Mouse (Mus musculus) myocyte (in vitro differentiated cells): ENCODE data around the gene Hipk2. TPM values are rescaled to one million over a fixed set of nuclear protein-coding genes. Genes with fewer than 3 reads are reported as not detected.

ENCODE experiments used
- H3K27me3 ChIP-seq: one replicate; pipeline ENCODE4 v1.6.1; 2011; ENCODE audit not compliant: control insufficient read depth, insufficient read depth, insufficient read length
- H3K36me3 ChIP-seq: one replicate; pipeline ENCODE4 v1.6.1; 2011; ENCODE audit not compliant: control insufficient read depth, insufficient read depth
- H3K4me2 ChIP-seq: one replicate; pipeline ENCODE4 v1.6.1; 2011; ENCODE audit warnings: low read depth, control low read depth
- H3K4me3 ChIP-seq: one replicate; pipeline ENCODE4 v1.5.1; 2011; ENCODE audit warnings: mild to moderate bottlenecking, control low read depth, moderate library complexity
- H3K79me2 ChIP-seq: one replicate; pipeline ENCODE4 v1.6.1; 2011; ENCODE audit not compliant: control insufficient read depth, insufficient read depth
- H3ac ChIP-seq: one replicate; pipeline ENCODE4 v1.6.1; 2011; ENCODE audit not compliant: control insufficient read depth, insufficient read length
- CEBPB ChIP-seq: IDR thresholded peaks from 2 replicates; pipeline ENCODE4 v1.6.1; 2011; ENCODE audit warnings: mild to moderate bottlenecking, moderate library complexity; ENCODE audit not compliant: poor library complexity, insufficient read depth, severe bottlenecking
- E2F4 ChIP-seq: IDR thresholded peaks from one replicate; pipeline ENCODE4 v1.6.1; 2011; ENCODE audit warnings: mild to moderate bottlenecking, control low read depth, moderate library complexity; ENCODE audit not compliant: insufficient read depth
- MAX ChIP-seq: IDR thresholded peaks from one replicate; pipeline ENCODE4 v1.6.1; 2011; ENCODE audit warnings: low read depth, mild to moderate bottlenecking, control low read depth
- MYOD1 ChIP-seq, 3 experiments: IDR thresholded peaks; one replicate each; pipeline ENCODE4 v1.6.1; 2011; ENCODE audit warnings: control low read depth in 2 of 3, low read depth in 2 of 3, mild to moderate bottlenecking in 2 of 3, moderate library complexity in 1 of 3; ENCODE audit not compliant: insufficient read length in 2 of 3, control insufficient read depth in 1 of 3
- MYOG ChIP-seq, 3 experiments: IDR thresholded peaks; one replicate each; pipeline ENCODE4 v1.6.1; 2011; ENCODE audit warnings: control low read depth in 2 of 3, low read depth in 2 of 3, mild to moderate bottlenecking in 2 of 3; ENCODE audit not compliant: insufficient read length in 2 of 3, control insufficient read depth in 1 of 3, insufficient read depth in 1 of 3
- POLR2A ChIP-seq: IDR thresholded peaks from one replicate; pipeline ENCODE4 v1.6.1; 2011; ENCODE audit warnings: low read depth, mild to moderate bottlenecking, control low read depth, moderate library complexity; ENCODE audit not compliant: insufficient read length
- POLR2AphosphoS2 ChIP-seq: IDR thresholded peaks from one replicate; pipeline ENCODE4 v1.6.1; 2011; ENCODE audit warnings: low read depth, control low read depth; ENCODE audit not compliant: insufficient read length
- REST ChIP-seq: IDR thresholded peaks from one replicate; pipeline ENCODE4 v1.6.1; 2011; ENCODE audit warnings: mild to moderate bottlenecking, control low read depth, moderate library complexity; ENCODE audit not compliant: insufficient read depth, insufficient read length
- SRF ChIP-seq: IDR thresholded peaks from one replicate; pipeline ENCODE4 v1.6.1; 2011; ENCODE audit warnings: low read depth; ENCODE audit not compliant: control insufficient read depth, insufficient read length
- TCF12 ChIP-seq: IDR thresholded peaks from one replicate; pipeline ENCODE4 v1.6.1; 2011; ENCODE audit warnings: mild to moderate bottlenecking, control low read depth; ENCODE audit not compliant: poor library complexity, insufficient read depth, severe bottlenecking
- TCF3 ChIP-seq: IDR thresholded peaks from one replicate; pipeline ENCODE4 v1.6.1; 2011; ENCODE audit warnings: low read depth, control low read depth; ENCODE audit not compliant: insufficient read length
- USF1 ChIP-seq: IDR thresholded peaks from one replicate; pipeline ENCODE4 v1.6.1; 2011; ENCODE audit warnings: low read depth, mild to moderate bottlenecking, control low read depth, moderate library complexity
- polyA plus RNA-seq: library from polyadenylated mRNA; unstranded; fragments of >200 nt; fragmentation: generic; extraction: Trizol; gene quantifications from one replicate; pipeline ENCODE4 v1.2.1, GENCODE M21; 2012; ENCODE audit warnings: missing spikeins

The Hipk2 gene
- polyA plus RNA-seq, 1 experiment, result 11.3 TPM

DNA sequence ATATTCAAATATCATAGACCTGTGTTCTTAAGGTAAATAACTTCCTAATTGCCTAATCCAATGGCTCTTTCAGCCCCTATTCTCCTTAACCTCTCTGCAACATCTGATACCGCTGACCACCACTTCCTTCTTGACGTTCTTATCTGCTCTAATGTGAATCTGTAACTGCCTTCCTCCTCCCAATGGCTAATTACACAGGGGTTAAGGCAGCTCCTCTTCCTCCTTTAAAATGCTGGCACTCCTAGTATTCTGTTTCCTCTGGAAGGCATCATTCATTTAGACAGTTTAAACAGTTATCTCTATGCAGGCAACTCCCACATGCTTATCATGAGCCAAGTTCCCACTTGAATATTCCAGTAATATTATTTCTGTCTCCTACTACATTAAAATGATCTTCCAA lies 54.3 kb downstream of the Hipk2 start:
- H3K4me3 ChIP-seq, result no peak overlapping the region
- H3K79me2 ChIP-seq, result peaks cover 28% of the 10 kb centered on the region
- no peak for TF ChIP-seq TCF12

DNA sequence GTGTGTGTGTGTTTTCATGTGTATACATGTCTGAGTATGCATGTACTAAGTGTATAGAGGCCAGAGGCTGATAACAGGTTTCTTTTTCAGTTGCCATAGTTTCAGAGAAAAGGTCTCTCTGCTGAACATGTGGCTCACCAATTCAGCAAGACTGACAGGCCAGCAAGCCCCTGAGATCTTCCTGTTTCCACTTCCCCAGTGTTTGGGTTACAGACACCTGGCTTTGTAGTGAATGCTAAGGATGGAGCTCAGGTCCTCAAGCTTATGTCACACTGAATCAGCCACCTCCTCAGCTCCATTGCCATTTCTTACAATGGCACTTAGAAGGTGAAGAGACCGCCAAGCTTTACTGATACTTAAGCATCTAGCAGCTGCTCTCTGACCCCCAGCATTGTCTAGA lies 55.1 kb downstream of the Hipk2 start:
- TF ChIP-seq SRF (no peak), CEBPB (no peak), TCF3 (no peak), E2F4 (no peak), POLR2A (no peak), USF1 (no peak), REST (no peak), MYOG (IDR thresholded peaks at IDR 0.05; ENCODE audit: control insufficient read depth in 1 of 3, insufficient read depth in 1 of 3, insufficient read length in 2 of 3, low read depth in 2 of 3) (no peak), MAX (no peak), TCF12 (no peak), POLR2AphosphoS2 (no peak), MYOD1 (IDR thresholded peaks at IDR 0.05; ENCODE audit: control insufficient read depth in 1 of 3, insufficient read length in 2 of 3, low read depth in 2 of 3) (no peak)
- H3K4me3 ChIP-seq, result no peak overlapping the region
- peaks cover 20% of the 10 kb centered on the region for H3K79me2 ChIP-seq
- H3K36me3 ChIP-seq, result peaks cover 17% of the 10 kb centered on the region
- no peaks in the 10 kb centered on the region for H3K27me3 ChIP-seq
- no peak overlapping the region for H3K4me2 ChIP-seq
- H3ac ChIP-seq, result no peak overlapping the region

More for the DNA sequence above, 54.3 kb downstream of the Hipk2 start:
- no peak overlapping the region for H3K4me2 ChIP-seq
- no peaks in the 10 kb centered on the region for H3K27me3 ChIP-seq
- peaks cover 17% of the 10 kb centered on the region for H3K36me3 ChIP-seq
- no peak overlapping the region for H3ac ChIP-seq

DNA sequence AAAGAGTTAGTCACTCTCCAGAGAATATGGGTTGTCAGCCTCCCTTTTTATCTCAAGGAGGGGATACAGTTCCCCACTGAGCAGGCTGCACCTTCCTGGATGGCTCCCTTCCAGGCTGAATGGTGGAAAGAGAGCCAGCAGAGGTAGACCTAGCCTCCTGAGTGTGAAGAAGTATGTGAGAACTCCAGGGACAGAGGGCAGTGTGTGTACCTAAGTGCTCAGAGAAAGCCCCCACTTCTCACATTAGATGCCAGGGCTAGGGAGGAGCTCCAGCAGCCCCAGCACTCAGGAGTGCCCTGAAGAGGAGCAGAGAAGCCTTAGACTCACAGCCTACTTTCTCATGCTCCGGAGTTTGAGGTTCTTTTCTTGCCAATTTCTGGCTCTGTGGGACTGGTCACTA lies 59.7 kb downstream of the Hipk2 start:
- Histone ChIP-seq H3ac (no peak overlapping the region), H3K27me3 (no peaks in the 10 kb centered on the region), H3K79me2 (no peaks in the 10 kb centered on the region), H3K36me3 (peaks cover 17% of the 10 kb centered on the region), H3K4me3 (no peak overlapping the region), H3K4me2 (no peak overlapping the region)
- no peak for TF ChIP-seq POLR2AphosphoS2
- TF ChIP-seq CEBPB, result no peak
- no peak for TF ChIP-seq REST
- TF ChIP-seq POLR2A, result no peak
- TF ChIP-seq MAX, result no peak
- TF ChIP-seq TCF12, result no peak
- no peak for TF ChIP-seq MYOD1 (IDR thresholded peaks at IDR 0.05; ENCODE audit: control insufficient read depth in 1 of 3, insufficient read length in 2 of 3, low read depth in 2 of 3)
- TF ChIP-seq SRF, result no peak
- no peak for TF ChIP-seq USF1
- TF ChIP-seq MYOG (IDR thresholded peaks at IDR 0.05; ENCODE audit: control insufficient read depth in 1 of 3, insufficient read depth in 1 of 3, insufficient read length in 2 of 3, low read depth in 2 of 3), result no peak
- no peak for TF ChIP-seq TCF3
- TF ChIP-seq E2F4, result no peak

DNA sequence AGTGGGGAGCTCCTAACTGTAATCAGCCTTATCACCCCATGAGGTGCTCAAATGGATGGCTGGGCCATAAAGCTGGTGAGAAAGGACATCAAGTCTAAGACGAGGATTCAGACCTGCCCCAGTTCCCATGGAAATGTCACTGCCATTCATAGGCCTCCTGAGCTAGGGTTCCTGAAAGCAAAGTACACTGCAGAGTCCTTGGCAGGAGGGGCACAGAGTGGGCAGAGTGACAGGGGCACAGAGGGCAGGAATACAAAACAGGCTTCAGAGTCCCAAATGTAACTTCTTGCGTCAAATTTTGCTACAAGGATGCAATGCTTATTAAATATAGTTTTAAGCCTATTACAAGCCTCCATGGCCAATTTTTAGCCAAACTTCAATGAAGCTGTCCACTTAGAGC lies 60.4 kb downstream of the Hipk2 start:
- H3K4me3 ChIP-seq, result no peak overlapping the region
- no peak overlapping the region for H3K4me2 ChIP-seq
- no peaks in the 10 kb centered on the region for H3K79me2 ChIP-seq
- H3ac ChIP-seq, result no peak overlapping the region
- TF ChIP-seq USF1 (no peak), POLR2AphosphoS2 (no peak), CEBPB (no peak), TCF12 (no peak), TCF3 (no peak), MYOD1 (IDR thresholded peaks at IDR 0.05; ENCODE audit: control insufficient read depth in 1 of 3, insufficient read length in 2 of 3, low read depth in 2 of 3) (no peak), REST (no peak), MAX (no peak), SRF (no peak)
- peaks cover 17% of the 10 kb centered on the region for H3K36me3 ChIP-seq
- H3K27me3 ChIP-seq, result no peaks in the 10 kb centered on the region

DNA sequence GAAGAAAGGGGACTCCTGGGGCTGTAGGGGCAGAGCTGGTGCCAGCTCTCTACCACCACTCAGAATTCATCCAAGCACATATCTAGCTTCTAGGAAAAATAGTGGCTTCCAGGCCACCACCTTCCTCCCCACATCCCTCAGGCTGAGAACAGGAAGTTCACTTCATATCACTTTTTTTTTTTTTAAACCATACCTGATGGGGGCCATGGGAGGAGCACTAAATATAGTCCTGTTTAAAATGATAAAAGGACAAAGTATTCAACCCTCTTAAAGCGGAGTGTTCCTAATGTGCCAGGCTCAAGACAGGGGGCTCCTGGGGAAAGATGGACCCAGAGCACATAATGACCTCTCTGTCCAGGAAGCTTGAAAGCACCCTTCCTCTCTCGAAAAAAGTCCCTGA lies 61.3 kb downstream of the Hipk2 start:
- Histone ChIP-seq H3K79me2 (no peaks in the 10 kb centered on the region), H3K4me3 (no peak overlapping the region), H3ac (no peak overlapping the region), H3K27me3 (no peaks in the 10 kb centered on the region), H3K36me3 (peaks cover 17% of the 10 kb centered on the region), H3K4me2 (no peak overlapping the region)
- TF ChIP-seq REST (no peak), POLR2AphosphoS2 (no peak), USF1 (no peak), TCF12 (no peak), POLR2A (no peak), CEBPB (no peak), E2F4 (no peak), TCF3 (no peak), SRF (no peak), MYOG (IDR thresholded peaks at IDR 0.05; ENCODE audit: control insufficient read depth in 1 of 3, insufficient read depth in 1 of 3, insufficient read length in 2 of 3, low read depth in 2 of 3) (no peak), MYOD1 (IDR thresholded peaks at IDR 0.05; ENCODE audit: control insufficient read depth in 1 of 3, insufficient read length in 2 of 3, low read depth in 2 of 3) (no peak), MAX (no peak)
